Mouse (Mus musculus): ENCODE data around the gene Mapk1ip1.

DNA sequence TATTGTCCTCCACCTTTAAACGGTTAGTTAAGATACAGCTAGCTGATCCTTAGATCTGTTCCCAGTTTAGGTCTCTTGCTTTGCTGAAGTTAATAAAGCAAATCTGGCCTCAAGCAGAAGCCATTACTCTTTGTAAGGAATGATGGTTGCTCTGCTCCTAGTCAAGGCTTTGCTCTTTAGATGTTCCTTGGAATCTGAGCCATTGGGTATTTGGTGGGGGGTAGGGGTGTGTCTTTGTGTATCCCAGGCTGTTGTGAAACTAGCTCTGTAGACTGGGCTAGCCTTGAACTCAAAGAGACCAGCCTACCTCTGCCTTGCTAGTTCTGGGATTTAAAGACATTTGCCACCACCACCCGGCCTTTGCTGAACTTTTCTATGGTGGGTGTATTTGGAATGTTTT lies 8.1 kb upstream of the Mapk1ip1 start:
- no peak for TF ChIP-seq CTCF (IDR thresholded peaks at IDR 0.05; ENCODE audit: low read depth)
- no peak for TF ChIP-seq EP300 (IDR thresholded peaks at IDR 0.05; ENCODE audit: low read depth)

Measured in heart, postnatal 0 days (tissue).